ENCODE assay signal across 18 mouse cellular contexts in the genomic region with DNA sequence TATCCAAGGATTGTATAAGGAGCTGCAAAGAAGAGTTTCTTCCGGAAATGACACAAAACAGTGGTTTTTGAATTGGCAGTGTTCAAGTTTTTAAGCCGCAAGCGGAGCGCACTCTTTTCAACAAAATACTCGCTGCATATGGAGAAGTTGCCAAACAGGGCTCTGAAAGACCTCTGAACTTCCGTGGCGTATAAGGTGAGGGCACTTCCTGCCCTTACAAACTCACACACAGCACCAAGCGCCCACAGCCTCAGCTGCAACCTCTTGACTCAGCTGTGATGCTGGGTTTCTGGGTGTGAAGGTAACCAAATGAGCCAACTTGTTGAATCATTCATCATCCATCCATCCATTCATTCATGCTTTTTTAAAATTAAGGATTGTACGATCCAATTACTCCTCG.
DNase-seq lines count a peak whose midpoint lies in the region; ATAC-seq lines count a peak whose summit lies in the region.
"Had no signal": no experiment of that assay in that cellular context is flagged by ENCODE, and none has a peak within 500 bp of the region (broad histone marks: within the 10 kb centered on the region; RNA-seq: fewer than 3 reads in every experiment).

No protein-coding gene starts in this region.

- no peak overlapping the region for H3K27ac ChIP-seq in heart, embryonic 10.5 days
- H3K27ac ChIP-seq in neural tube, embryonic 15.5 days (replicated peaks): no peak overlapping the region
- H3K27ac ChIP-seq: embryonic facial prominence, embryonic 13.5 days; heart, adult 2 months; hindbrain, embryonic 13.5 days; midbrain, embryonic 10.5 days had no signal

- H3K27me3 ChIP-seq in heart, embryonic 10.5 days (ENCODE audit: insufficient read depth, poor library complexity, severe bottlenecking): no peaks in the 10 kb centered on the region
- H3K27me3 ChIP-seq in neural tube, embryonic 15.5 days (replicated peaks): no peaks in the 10 kb centered on the region
- H3K27me3 ChIP-seq: embryonic facial prominence, embryonic 13.5 days; hindbrain, embryonic 13.5 days had no signal

- H3K4me1 ChIP-seq in heart, embryonic 10.5 days: 0 out of 2 replicates have a peak, but pooled peaks cover 3% of the 10 kb centered on the region
- peaks cover 13% of the 10 kb centered on the region for H3K4me1 ChIP-seq in neural tube, embryonic 15.5 days
- H3K4me1 ChIP-seq: embryonic facial prominence, embryonic 13.5 days; midbrain, embryonic 10.5 days had no signal

- no peak overlapping the region for H3K4me3 ChIP-seq in heart, embryonic 10.5 days
- no peak overlapping the region for H3K4me3 ChIP-seq in neural tube, embryonic 15.5 days (replicated peaks)
- H3K4me3 ChIP-seq: embryonic facial prominence, embryonic 13.5 days; heart, adult 2 months; hindbrain, embryonic 13.5 days; midbrain, embryonic 10.5 days had no signal

- no peak overlapping the region for H3K4me2 ChIP-seq in neural tube, embryonic 15.5 days
- H3K4me2 ChIP-seq: embryonic facial prominence, embryonic 13.5 days; hindbrain, embryonic 13.5 days had no signal

- H3K9ac ChIP-seq in neural tube, embryonic 15.5 days (replicated peaks): no peak overlapping the region
- H3K9ac ChIP-seq: embryonic facial prominence, embryonic 13.5 days; hindbrain, embryonic 13.5 days had no signal

- no peaks in the 10 kb centered on the region for H3K9me3 ChIP-seq in heart, embryonic 10.5 days
- no peaks in the 10 kb centered on the region for H3K9me3 ChIP-seq in neural tube, embryonic 15.5 days (replicated peaks)
- H3K9me3 ChIP-seq: embryonic facial prominence, embryonic 13.5 days; hindbrain, embryonic 13.5 days; midbrain, embryonic 10.5 days had no signal

- H3K36me3 ChIP-seq in heart, embryonic 10.5 days: no peaks in the 10 kb centered on the region
- no peaks in the 10 kb centered on the region for H3K36me3 ChIP-seq in neural tube, embryonic 15.5 days
- H3K36me3 ChIP-seq: embryonic facial prominence, embryonic 13.5 days; hindbrain, embryonic 13.5 days; midbrain, embryonic 10.5 days had no signal

- peak; percentile 25 to 44 for DNase-seq in spleen, postnatal 36 days (ENCODE audit: low spot score in 2 of 2)
- no peak for DNase-seq in spleen, postnatal 10 days (ENCODE audit: low spot score in 2 of 2)
- peak; percentile 64 for DNase-seq in thymus, postnatal 4 days
- no peak for DNase-seq in right cerebral cortex, postnatal 4 days
- no peak for DNase-seq in heart, embryonic 10.5 days (ENCODE audit: low spot score)
- DNase-seq: adrenal gland, postnatal 10 days; gastrocnemius, postnatal 10 days; heart, adult 2 months; kidney, adult 11 months; kidney, postnatal 10 days; layer of hippocampus, adult 9-11 months; lung, postnatal 10 days had no signal

- peak; percentile 67 for ATAC-seq in granulocyte monocyte progenitor cell, adult 5-6 weeks (replicated peaks; ENCODE audit: poor library complexity, severe bottlenecking)
- peak; percentile 51 for ATAC-seq in neutrophil, adult 5-6 weeks (ENCODE audit: extremely low read depth, insufficient number of reproducible peaks, low FRiP score, poor library complexity, severe bottlenecking)
- ATAC-seq in neural tube, embryonic 15.5 days (ENCODE audit: low FRiP score): no peak

- WGBS in heart, embryonic 10.5 days: 81% methylated on average over 10 of the region's 10 CpGs
- WGBS in neural tube, embryonic 15.5 days: 94% methylated on average over 10 of the region's 10 CpGs

Comparison
In these comparisons a context has a peak if more than half of its experiments do, and no peak if none do; other contexts are left out.
1. DNase-seq: peak in spleen, postnatal 36 days (2 of 2) and thymus, postnatal 4 days (single experiment); none in spleen, postnatal 10 days (0 of 2), right cerebral cortex, postnatal 4 days (single experiment) and heart, embryonic 10.5 days (single experiment).